In the genomic region with DNA sequence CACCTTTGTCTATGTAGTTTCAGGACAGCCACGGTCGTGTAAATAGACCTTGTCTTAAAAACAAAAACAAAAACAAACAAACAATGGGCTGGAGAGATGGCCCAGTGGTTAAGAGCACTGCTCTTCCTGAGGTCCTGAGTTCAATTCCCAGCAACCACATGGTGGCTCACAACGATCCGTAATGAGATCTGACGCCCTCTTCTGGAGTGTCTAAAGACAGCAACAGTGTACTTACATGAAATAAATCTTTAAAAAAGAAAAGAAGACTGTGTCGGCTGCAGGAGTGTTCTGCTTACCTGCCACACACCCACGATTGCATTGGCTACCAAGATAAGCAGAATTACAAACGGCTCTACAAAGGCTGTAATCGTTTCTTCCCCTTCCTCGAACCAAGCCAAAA, we compare ENCODE assay signal across 20 mouse cellular contexts. TPM values are rescaled to one million over a fixed set of nuclear protein-coding genes. Genes with fewer than 3 reads are reported as not detected.
DNase-seq lines count a peak whose midpoint lies in the region; ATAC-seq and TF ChIP-seq lines count a peak whose summit lies in the region.
"Had no signal": no experiment of that assay in that cellular context is flagged by ENCODE, and none has a peak within 500 bp of the region (broad histone marks: within the 10 kb centered on the region; RNA-seq: fewer than 3 reads in every experiment).

No protein-coding gene starts in this region.

- no peaks in the 10 kb centered on the region for H3K4me1 ChIP-seq in intestine, postnatal 0 days (replicated peaks; ENCODE audit: control insufficient read depth, insufficient read depth, low read length)
- no peaks in the 10 kb centered on the region for H3K4me1 ChIP-seq in intestine, embryonic 16.5 days (ENCODE audit: control insufficient read depth, insufficient read depth, low read length)
- no peaks in the 10 kb centered on the region for H3K4me1 ChIP-seq in liver, postnatal 0 days (ENCODE audit: insufficient read depth)
- H3K4me1 ChIP-seq in liver, embryonic 11.5 days (replicated peaks; ENCODE audit: control insufficient read depth, insufficient read depth, low read length): no peaks in the 10 kb centered on the region
- peaks cover 10% of the 10 kb centered on the region for H3K4me1 ChIP-seq in hindbrain, embryonic 13.5 days (replicated peaks)
- H3K4me1 ChIP-seq: forebrain, embryonic 12.5 days; hindbrain, embryonic 10.5 days had no signal

- no peak for TF ChIP-seq EP300 in liver, postnatal 0 days (IDR thresholded peaks at IDR 0.05; ENCODE audit: low read depth)

- 80% methylated on average over 10 of the region's 10 CpGs for WGBS in intestine, postnatal 0 days
- WGBS in intestine, embryonic 16.5 days: 84% methylated on average over 10 of the region's 10 CpGs
- 77% methylated on average over 10 of the region's 10 CpGs for WGBS in liver, postnatal 0 days (ENCODE audit: insufficient replicate concordance)
- 77% methylated on average over 10 of the region's 10 CpGs for WGBS in liver, embryonic 11.5 days
- 92% methylated on average over 10 of the region's 10 CpGs for WGBS in hindbrain, embryonic 13.5 days

- CTCF ChIA-PET in Patski (lab: Charles Lee): interaction anchor here (1.0 to 1.2 kb wide), 2 partner anchors 10 to 12 kb away, joined by 3 to 6 read pairs; no protein-coding TSS in a partner anchor

- H3K9ac ChIP-seq in intestine, postnatal 0 days (ENCODE audit: low read depth, low read length): no peak overlapping the region
- no peak overlapping the region for H3K9ac ChIP-seq in intestine, embryonic 16.5 days (ENCODE audit: low read depth, low read length)
- no peak overlapping the region for H3K9ac ChIP-seq in liver, postnatal 0 days (replicated peaks)
- H3K9ac ChIP-seq in liver, embryonic 11.5 days (ENCODE audit: low read depth, low read length): no peak overlapping the region
- H3K9ac ChIP-seq in hindbrain, embryonic 13.5 days: no peak overlapping the region
- H3K9ac ChIP-seq: embryonic facial prominence, embryonic 13.5 days; forebrain, embryonic 12.5 days had no signal

- in situ Hi-C loops in Patski (cut with MboI; ENCODE audit: low pct_unique_long_range_greater_than_20kb): no loop called here

- H3K4me2 ChIP-seq in intestine, postnatal 0 days (replicated peaks; ENCODE audit: low read depth): no peak overlapping the region
- no peak overlapping the region for H3K4me2 ChIP-seq in intestine, embryonic 16.5 days (ENCODE audit: low read depth, low read length)
- no peak overlapping the region for H3K4me2 ChIP-seq in liver, postnatal 0 days (ENCODE audit: low read depth, low read length)
- H3K4me2 ChIP-seq in liver, embryonic 11.5 days: no peak overlapping the region
- no peak overlapping the region for H3K4me2 ChIP-seq in hindbrain, embryonic 13.5 days
- H3K4me2 ChIP-seq: embryonic facial prominence, embryonic 13.5 days; forebrain, embryonic 12.5 days had no signal

- POLR2A ChIA-PET in Patski (lab: Charles Lee): interaction anchor here (0.6 kb wide), 1 partner anchor 359 kb away, joined by 3 read pairs; no protein-coding TSS in a partner anchor

- DNase-seq in liver, postnatal 0 days: no peak
- DNase-seq in liver, embryonic 11.5 days (ENCODE audit: low spot score): no peak
- no peak for DNase-seq in Patski (ENCODE audit: low read depth, low spot score)
- DNase-seq: adrenal gland, postnatal 25 days; cerebellum, adult 18-20 months; cerebellum, adult 9-11 months; cerebellum, postnatal 36 days; gastrocnemius, postnatal 10 days had no signal

- no peak overlapping the region for H3K4me3 ChIP-seq in intestine, postnatal 0 days (ENCODE audit: low read depth, low read length)
- no peak overlapping the region for H3K4me3 ChIP-seq in intestine, embryonic 16.5 days (ENCODE audit: low read length)
- no peak overlapping the region for H3K4me3 ChIP-seq in liver, postnatal 0 days (ENCODE audit: low read depth, low read length)
- no peak overlapping the region for H3K4me3 ChIP-seq in liver, embryonic 11.5 days (ENCODE audit: low read depth, low read length)
- H3K4me3 ChIP-seq in hindbrain, embryonic 13.5 days: no peak overlapping the region
- H3K4me3 ChIP-seq: embryonic facial prominence, embryonic 13.5 days; forebrain, embryonic 12.5 days; heart, embryonic 10.5 days; hindbrain, embryonic 10.5 days had no signal

- no peaks in the 10 kb centered on the region for H3K9me3 ChIP-seq in intestine, postnatal 0 days (ENCODE audit: control insufficient read depth)
- H3K9me3 ChIP-seq in intestine, embryonic 16.5 days (ENCODE audit: control insufficient read depth, low read length): no peaks in the 10 kb centered on the region
- no peaks in the 10 kb centered on the region for H3K9me3 ChIP-seq in liver, postnatal 0 days (ENCODE audit: low read length)
- H3K9me3 ChIP-seq in liver, embryonic 11.5 days (ENCODE audit: control insufficient read depth, low read length): no peaks in the 10 kb centered on the region
- H3K9me3 ChIP-seq in hindbrain, embryonic 13.5 days: no peaks in the 10 kb centered on the region
- H3K9me3 ChIP-seq: embryonic facial prominence, embryonic 13.5 days; forebrain, embryonic 12.5 days; G1E; heart, embryonic 10.5 days; hindbrain, embryonic 10.5 days had no signal

- H3K27ac ChIP-seq in intestine, postnatal 0 days (ENCODE audit: low read depth, low read length): no peak overlapping the region
- H3K27ac ChIP-seq in intestine, embryonic 16.5 days (ENCODE audit: low read length): no peak overlapping the region
- H3K27ac ChIP-seq in liver, postnatal 0 days (ENCODE audit: low read depth): no peak overlapping the region
- no peak overlapping the region for H3K27ac ChIP-seq in liver, embryonic 11.5 days (ENCODE audit: low read depth, low read length)
- H3K27ac ChIP-seq in hindbrain, embryonic 13.5 days: no peak overlapping the region
- H3K27ac ChIP-seq: embryonic facial prominence, embryonic 13.5 days; forebrain, embryonic 12.5 days; heart, embryonic 10.5 days; hindbrain, embryonic 10.5 days had no signal

- no peak for ATAC-seq in intestine, postnatal 0 days
- ATAC-seq in intestine, embryonic 16.5 days: no peak
- ATAC-seq in liver, postnatal 0 days: no peak
- ATAC-seq in liver, embryonic 11.5 days (replicated peaks; ENCODE audit: low FRiP score): no peak
- no peak for ATAC-seq in Patski
- no peak for ATAC-seq in hindbrain, embryonic 13.5 days (ENCODE audit: low FRiP score)
- ATAC-seq: activated CD4-positive, CD25-positive, alpha-beta regulatory T cell, adult 4 months; forebrain, embryonic 16.5 days; hindbrain, embryonic 16.5 days; inflammation-experienced regulatory T-cells, adult 6 months had no signal

- H3K27me3 ChIP-seq in intestine, postnatal 0 days (replicated peaks; ENCODE audit: control insufficient read depth, insufficient read depth, low read length): no peaks in the 10 kb centered on the region
- H3K27me3 ChIP-seq in intestine, embryonic 16.5 days (replicated peaks; ENCODE audit: control insufficient read depth, insufficient read depth, low read length): no peaks in the 10 kb centered on the region
- no peaks in the 10 kb centered on the region for H3K27me3 ChIP-seq in liver, postnatal 0 days (ENCODE audit: insufficient read depth, low read length)
- H3K27me3 ChIP-seq in liver, embryonic 11.5 days (replicated peaks; ENCODE audit: control insufficient read depth, insufficient read depth, low read length): no peaks in the 10 kb centered on the region
- H3K27me3 ChIP-seq in Patski: no peaks in the 10 kb centered on the region
- no peaks in the 10 kb centered on the region for H3K27me3 ChIP-seq in hindbrain, embryonic 13.5 days
- H3K27me3 ChIP-seq: embryonic facial prominence, embryonic 13.5 days; forebrain, embryonic 12.5 days had no signal

- H3K36me3 ChIP-seq in intestine, postnatal 0 days (ENCODE audit: control insufficient read depth, insufficient read depth): peaks cover 71% of the 10 kb centered on the region
- peaks cover 17% of the 10 kb centered on the region for H3K36me3 ChIP-seq in intestine, embryonic 16.5 days (ENCODE audit: control insufficient read depth, insufficient read depth, low read length)
- peaks cover 70% of the 10 kb centered on the region for H3K36me3 ChIP-seq in liver, postnatal 0 days (replicated peaks; ENCODE audit: insufficient read depth, low read length)
- H3K36me3 ChIP-seq in liver, embryonic 11.5 days (ENCODE audit: control insufficient read depth, insufficient read depth, low read length): peaks cover 50% of the 10 kb centered on the region
- peaks cover 77% of the 10 kb centered on the region for H3K36me3 ChIP-seq in hindbrain, embryonic 13.5 days

- peak; percentile 40 for TF ChIP-seq CTCF in intestine, postnatal 0 days (IDR thresholded peaks at IDR 0.05; ENCODE audit: low read depth)
- peak; percentile 16 for TF ChIP-seq CTCF in liver, postnatal 0 days (IDR thresholded peaks at IDR 0.05; ENCODE audit: low read depth)
- peak; percentile 54 for TF ChIP-seq CTCF in Patski (IDR thresholded peaks at IDR 0.05)

RNA-seq across cellular contexts. Expression of a gene that starts 10.6 kb away (rescaled TPM):
- polyA plus RNA-seq in intestine, postnatal 0 days (2015; fragmentation: Nextera tagmentation; extraction: Ambion mirVana): 26.1 and 27.3 TPM in 2 replicates
- 20.4 and 27.2 TPM in 2 replicates for polyA plus RNA-seq in intestine, embryonic 16.5 days (2015; fragmentation: Nextera tagmentation; extraction: Ambion mirVana)
- 13.5 and 14.8 TPM in 2 replicates for polyA plus RNA-seq in liver, postnatal 0 days (2015; fragmentation: Nextera tagmentation; extraction: Ambion mirVana)
- 45.2 and 46.8 TPM in 2 replicates for polyA plus RNA-seq in liver, embryonic 11.5 days (2014; fragmentation: Nextera tagmentation; extraction: Ambion mirVana)
- polyA plus RNA-seq in Patski (2021): 239 TPM
- polyA plus RNA-seq in hindbrain, embryonic 13.5 days (2015; fragmentation: Nextera tagmentation; extraction: Ambion mirVana): 39.4 and 41.2 TPM in 2 replicates
